Mouse (Mus musculus) left cerebral cortex, postnatal 14 days (tissue): ENCODE data around the gene Olfr1413. TPM values are rescaled to one million over a fixed set of nuclear protein-coding genes. Genes with fewer than 3 reads are reported as not detected.

Source experiments
- total RNA-seq, 2 experiments: library from RNA; stranded (reverse); gene quantifications; 2 replicates each; pipeline ENCODE4 v1.2.3; 2021

Gene Olfr1413
- total RNA-seq, 2 experiments from 2014 or later: not detected

Other genes with a start within 250 kb of the Olfr1413 start
- 100 to 1,000 TPM; 220 to 227 TPM for gene Ndufa10, start 97.5 kb upstream of the Olfr1413 start, total RNA-seq
- gene Olfr1416, start 86.2 kb upstream of the Olfr1413 start, total RNA-seq: not detected
- not detected for gene Olfr1415, start 75.2 kb upstream of the Olfr1413 start, total RNA-seq
- not detected for gene Olfr1414, start 52.7 kb upstream of the Olfr1413 start, total RNA-seq
- gene Olfr1412, start 14.5 kb downstream of the Olfr1413 start, total RNA-seq: not detected
- gene Olfr1411, start 23.1 kb downstream of the Olfr1413 start, total RNA-seq: not detected
- gene Olfr1410, start 34.5 kb downstream of the Olfr1413 start, total RNA-seq: not detected
- not detected for gene Olfr12, start 46.5 kb downstream of the Olfr1413 start, total RNA-seq
- 100 to 1,000 TPM; 235 to 242 TPM for gene Cops9, start 70.7 kb downstream of the Olfr1413 start, total RNA-seq
- gene Otos, start 77.5 kb downstream of the Olfr1413 start, total RNA-seq: not detected